Mouse (Mus musculus): ENCODE measurements around the gene Fggy. TPM values are rescaled to one million over a fixed set of nuclear protein-coding genes. Genes with fewer than 3 reads are reported as not detected.

Gene Fggy
- polyA plus RNA-seq, 1 experiment from 2014 or later: 10.9 TPM

GRCm38 (mm10) chr4:95648801-95649551, 91.7 kb downstream of the Fggy start:
- no peak overlapping the region for H3K9ac ChIP-seq
- no peaks in the 10 kb centered on the region for H3K4me1 ChIP-seq
- no peaks in the 10 kb centered on the region for H3K27me3 ChIP-seq (replicated peaks)
- no peak for ATAC-seq (ENCODE audit: insufficient read depth, low FRiP score, low read depth)
- 57% methylated on average over 3 of the region's 3 CpGs for WGBS
- no peak overlapping the region for H3K4me3 ChIP-seq (replicated peaks)
- no peak overlapping the region for H3K4me2 ChIP-seq
- no peaks in the 10 kb centered on the region for H3K9me3 ChIP-seq
- no peaks in the 10 kb centered on the region for H3K36me3 ChIP-seq
- H3K27ac ChIP-seq: no peak overlapping the region

DNA sequence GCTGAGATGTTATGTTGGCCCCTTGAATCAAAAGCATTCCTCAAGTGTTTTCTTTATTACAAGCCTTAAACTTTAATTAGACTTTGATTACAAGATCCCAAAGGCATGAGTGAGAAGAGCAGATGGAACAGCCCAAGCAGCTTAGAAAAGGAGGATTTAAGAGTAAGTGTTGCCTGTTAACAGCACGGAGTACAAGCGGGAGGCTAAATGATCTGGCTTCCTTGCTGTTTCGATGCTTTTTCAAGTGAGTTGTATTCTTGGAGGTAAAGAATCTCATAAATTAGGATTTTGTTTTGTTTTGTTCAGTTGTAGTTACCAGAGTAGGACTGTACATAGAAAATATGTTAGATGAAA, 92.2 kb downstream of the Fggy start:
- H3K27me3 ChIP-seq (replicated peaks): no peaks in the 10 kb centered on the region
- H3K4me2 ChIP-seq: no peak overlapping the region
- ATAC-seq (ENCODE audit: insufficient read depth, low FRiP score, low read depth): no peak
- no peaks in the 10 kb centered on the region for H3K36me3 ChIP-seq
- H3K4me3 ChIP-seq (replicated peaks): no peak overlapping the region
- no peaks in the 10 kb centered on the region for H3K4me1 ChIP-seq
- 83% methylated on average over 3 of the region's 3 CpGs for WGBS
- H3K27ac ChIP-seq: no peak overlapping the region
- no peak overlapping the region for H3K9ac ChIP-seq
- H3K9me3 ChIP-seq: no peaks in the 10 kb centered on the region

DNA sequence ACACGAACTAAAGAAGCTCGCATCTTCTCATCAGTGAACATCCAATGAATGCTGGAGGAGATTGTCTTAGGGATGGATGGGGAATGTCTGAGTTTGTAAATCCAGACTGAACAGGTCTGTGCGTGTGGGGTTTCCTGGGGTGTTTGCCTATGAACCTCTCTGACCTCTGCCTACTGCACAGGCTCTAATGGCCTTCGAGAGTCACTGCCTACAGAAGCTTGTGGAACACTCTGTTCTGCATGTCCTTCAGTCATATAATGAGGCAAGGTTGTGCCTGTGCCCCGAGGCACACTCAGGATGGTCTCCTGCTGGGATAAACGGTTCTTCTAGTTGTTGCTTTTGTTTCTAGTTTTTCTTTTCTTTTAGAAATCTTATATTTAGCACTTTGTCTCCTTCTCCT, 92.7 kb downstream of the Fggy start:
- WGBS: 75% methylated on average over 6 of the region's 6 CpGs

GRCm38 (mm10) chr4:95652044-95652443, 94.7 kb downstream of the Fggy start:
- Histone ChIP-seq H3K9me3 (no peaks in the 10 kb centered on the region), H3K36me3 (no peaks in the 10 kb centered on the region), H3K27me3 (replicated peaks) (no peaks in the 10 kb centered on the region), H3K4me3 (replicated peaks) (no peak overlapping the region), H3K4me1 (no peaks in the 10 kb centered on the region), H3K4me2 (no peak overlapping the region), H3K9ac (no peak overlapping the region), H3K27ac (0 out of 2 replicates have a peak overlapping the region, but pooled peaks have one; percentile 49)
- ATAC-seq (ENCODE audit: insufficient read depth, low FRiP score, low read depth): peak; percentile 35; the same call in 1 of the 2 replicates
- WGBS: 31% methylated on average over 6 of the region's 6 CpGs

More for the DNA sequence above, 92.7 kb downstream of the Fggy start:
- Histone ChIP-seq H3K4me1 (no peaks in the 10 kb centered on the region), H3K9ac (no peak overlapping the region), H3K27me3 (replicated peaks) (no peaks in the 10 kb centered on the region), H3K27ac (no peak overlapping the region), H3K9me3 (no peaks in the 10 kb centered on the region), H3K36me3 (no peaks in the 10 kb centered on the region), H3K4me2 (no peak overlapping the region), H3K4me3 (replicated peaks) (no peak overlapping the region)
- no peak for ATAC-seq (ENCODE audit: insufficient read depth, low FRiP score, low read depth)

DNA sequence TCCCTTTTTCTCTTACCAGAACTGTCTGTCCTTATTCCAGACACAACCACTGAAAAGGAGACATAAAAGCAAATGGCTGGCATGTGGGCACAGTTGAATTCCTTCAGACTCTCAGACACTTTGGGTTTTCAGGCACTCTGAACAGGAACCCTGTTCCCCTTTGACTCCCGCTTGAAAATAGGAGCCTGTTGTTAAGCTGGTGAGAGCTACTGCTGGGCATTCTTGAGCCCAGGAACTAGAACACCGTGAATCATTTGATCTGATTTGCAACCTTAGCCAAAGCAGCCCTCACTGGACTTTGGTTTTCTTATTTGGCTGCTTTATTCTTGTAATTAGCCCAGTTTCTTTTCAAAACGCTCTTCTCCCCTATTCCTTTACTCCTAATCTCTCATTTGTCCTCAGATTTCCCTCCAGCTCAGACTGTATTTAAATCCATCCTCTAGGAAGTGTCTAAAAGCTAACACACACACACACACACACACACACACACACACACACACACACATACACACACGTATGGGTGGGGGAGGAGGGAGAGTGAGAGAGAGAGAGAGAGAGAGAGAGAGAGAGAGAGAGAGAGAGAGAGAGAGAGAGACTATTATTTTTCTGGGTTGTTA, 96.1 kb downstream of the Fggy start:
- WGBS: 59% methylated on average over 4 of the region's 4 CpGs
- H3K4me2 ChIP-seq: no peak overlapping the region
- no peak overlapping the region for H3K4me3 ChIP-seq (replicated peaks)
- ATAC-seq (ENCODE audit: insufficient read depth, low FRiP score, low read depth): no peak
- no peak overlapping the region for H3K9ac ChIP-seq
- no peaks in the 10 kb centered on the region for H3K9me3 ChIP-seq
- H3K27ac ChIP-seq: no peak overlapping the region
- no peaks in the 10 kb centered on the region for H3K36me3 ChIP-seq
- H3K27me3 ChIP-seq (replicated peaks): no peaks in the 10 kb centered on the region
- no peaks in the 10 kb centered on the region for H3K4me1 ChIP-seq

DNA sequence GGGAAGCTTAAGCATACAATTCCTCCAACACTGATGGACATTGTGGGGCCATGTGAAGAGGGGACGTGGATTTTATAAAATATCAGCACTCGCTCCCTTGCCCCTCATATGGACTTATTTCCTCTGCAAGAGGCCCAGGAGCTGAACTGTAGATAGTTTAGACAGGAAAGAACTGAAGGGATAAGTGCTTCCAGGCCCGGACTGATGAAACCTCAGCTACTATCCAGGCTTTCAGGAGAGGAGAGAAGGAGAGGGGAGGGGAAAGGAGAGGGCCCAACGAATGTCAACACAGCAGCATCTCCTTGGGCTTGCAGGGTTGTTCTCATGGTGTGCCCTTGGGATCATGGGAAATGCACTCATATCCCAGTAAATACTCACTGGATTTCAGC, 96.6 kb downstream of the Fggy start:
- Histone ChIP-seq H3K27me3 (replicated peaks) (no peaks in the 10 kb centered on the region), H3K27ac (no peak overlapping the region), H3K4me2 (no peak overlapping the region), H3K9ac (no peak overlapping the region), H3K4me3 (replicated peaks) (no peak overlapping the region), H3K9me3 (no peaks in the 10 kb centered on the region), H3K4me1 (no peaks in the 10 kb centered on the region), H3K36me3 (no peaks in the 10 kb centered on the region)
- 31% methylated on average over 4 of the region's 4 CpGs for WGBS
- no peak for ATAC-seq (ENCODE audit: insufficient read depth, low FRiP score, low read depth)

DNA sequence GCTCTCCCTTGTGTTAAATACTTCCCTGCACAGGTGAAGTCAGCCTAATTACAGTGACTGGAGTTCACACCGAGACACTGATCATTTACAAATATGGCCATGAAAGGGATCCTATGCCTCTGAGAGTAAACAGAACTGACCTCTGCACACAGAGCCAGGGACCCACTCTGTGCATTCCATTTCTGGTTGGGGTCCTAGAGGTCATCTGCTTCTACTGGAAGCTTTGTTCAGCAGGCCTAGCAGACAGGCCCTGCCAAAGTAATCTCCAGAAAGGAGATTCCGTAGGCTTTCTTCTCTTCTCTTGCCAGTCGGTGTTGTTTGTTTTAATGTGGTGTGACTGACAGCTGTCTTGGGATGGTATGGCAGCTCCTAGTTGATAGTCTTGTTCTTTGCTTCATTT, 101.7 kb downstream of the Fggy start:
- Histone ChIP-seq H3K27ac (no peak overlapping the region), H3K9ac (no peak overlapping the region), H3K9me3 (no peaks in the 10 kb centered on the region), H3K36me3 (no peaks in the 10 kb centered on the region), H3K4me1 (no peaks in the 10 kb centered on the region), H3K4me3 (replicated peaks) (no peak overlapping the region), H3K27me3 (replicated peaks) (no peaks in the 10 kb centered on the region), H3K4me2 (no peak overlapping the region)
- WGBS: 30% methylated on average over 3 of the region's 3 CpGs
- no peak for ATAC-seq (ENCODE audit: insufficient read depth, low FRiP score, low read depth)

- 77% methylated on average over 4 of the region's 4 CpGs for WGBS
- Histone ChIP-seq H3K36me3 (no peaks in the 10 kb centered on the region), H3K4me3 (replicated peaks) (no peak overlapping the region), H3K27me3 (replicated peaks) (no peaks in the 10 kb centered on the region), H3K9ac (no peak overlapping the region), H3K9me3 (no peaks in the 10 kb centered on the region), H3K4me2 (no peak overlapping the region), H3K27ac (no peak overlapping the region), H3K4me1 (no peaks in the 10 kb centered on the region)
- ATAC-seq (ENCODE audit: insufficient read depth, low FRiP score, low read depth): no peak
These were observed 106.3 kb downstream of the Fggy start for GRCm38 (mm10) chr4:95663596-95663995.

DNA sequence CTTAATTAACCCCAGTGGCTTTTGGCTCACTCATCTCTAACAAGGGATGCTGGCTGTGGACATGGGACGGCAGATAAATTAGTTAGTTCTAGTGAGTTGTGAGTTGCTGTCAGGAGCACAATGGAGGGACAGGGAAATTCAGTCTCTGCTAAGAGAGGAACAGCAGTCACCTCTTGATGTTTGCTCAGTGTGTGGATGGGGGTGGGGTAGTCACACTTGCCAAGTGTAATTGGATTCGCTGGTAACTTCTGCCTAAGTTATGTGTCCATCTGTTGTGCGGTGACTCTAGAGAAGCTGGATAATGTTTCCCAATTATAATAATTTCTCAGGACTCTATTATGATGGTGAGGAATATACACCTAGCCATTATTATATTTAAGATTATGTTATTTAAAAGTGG, 107.0 kb downstream of the Fggy start:
- H3K9me3 ChIP-seq: no peaks in the 10 kb centered on the region
- H3K4me2 ChIP-seq: no peak overlapping the region
- H3K4me3 ChIP-seq (replicated peaks): no peak overlapping the region
- WGBS: 63% methylated on average over 3 of the region's 3 CpGs
- no peak overlapping the region for H3K9ac ChIP-seq
- H3K27me3 ChIP-seq (replicated peaks): no peaks in the 10 kb centered on the region
- H3K27ac ChIP-seq: no peak overlapping the region
- H3K4me1 ChIP-seq: no peaks in the 10 kb centered on the region
- H3K36me3 ChIP-seq: no peaks in the 10 kb centered on the region
- ATAC-seq (ENCODE audit: insufficient read depth, low FRiP score, low read depth): no peak

GRCm38 (mm10) chr4:95666284-95666889, 109.1 kb downstream of the Fggy start:
- no peak for ATAC-seq (ENCODE audit: insufficient read depth, low FRiP score, low read depth)
- Histone ChIP-seq H3K4me2 (no peak overlapping the region), H3K27ac (no peak overlapping the region), H3K4me1 (no peaks in the 10 kb centered on the region), H3K27me3 (replicated peaks) (no peaks in the 10 kb centered on the region), H3K9me3 (no peaks in the 10 kb centered on the region), H3K36me3 (no peaks in the 10 kb centered on the region), H3K4me3 (replicated peaks) (no peak overlapping the region), H3K9ac (no peak overlapping the region)
- WGBS: 67% methylated on average over 7 of the region's 7 CpGs

GRCm38 (mm10) chr4:95666896-95667295, 109.6 kb downstream of the Fggy start:
- WGBS: 80% methylated on average over 2 of the region's 2 CpGs
- Histone ChIP-seq H3K9me3 (no peaks in the 10 kb centered on the region), H3K27ac (no peak overlapping the region), H3K36me3 (no peaks in the 10 kb centered on the region), H3K9ac (no peak overlapping the region), H3K4me3 (replicated peaks) (no peak overlapping the region), H3K4me2 (no peak overlapping the region), H3K4me1 (no peaks in the 10 kb centered on the region), H3K27me3 (replicated peaks) (no peaks in the 10 kb centered on the region)
- ATAC-seq (ENCODE audit: insufficient read depth, low FRiP score, low read depth): no peak

- Histone ChIP-seq H3K4me3 (replicated peaks) (no peak overlapping the region), H3K27ac (no peak overlapping the region), H3K4me1 (no peaks in the 10 kb centered on the region), H3K36me3 (no peaks in the 10 kb centered on the region), H3K9ac (no peak overlapping the region), H3K9me3 (no peaks in the 10 kb centered on the region), H3K4me2 (no peak overlapping the region), H3K27me3 (replicated peaks) (no peaks in the 10 kb centered on the region)
- 89% methylated on average over 1 of the region's 1 CpGs for WGBS
- no peak for ATAC-seq (ENCODE audit: insufficient read depth, low FRiP score, low read depth)
These were observed 110.3 kb downstream of the Fggy start for GRCm38 (mm10) chr4:95667595-95667994.
